Mouse (Mus musculus) hindbrain, embryonic 16.5 days (tissue): Measurements from ENCODE around the gene Cyp26c1. TPM values are rescaled to one million over a fixed set of nuclear protein-coding genes. Genes with fewer than 3 reads are reported as not detected.

Experiments used
- ATAC-seq: fragments of 200-750 bp; cut with Nextera tagmentation; 2 replicates; pipeline ENCODE4 v1.8.0; 2017; ENCODE audit warnings: moderate TSS enrichment, moderate library complexity
- H3K27ac ChIP-seq: fragments of 300-500 bp; sonication (generic); 2 replicates; pipeline ENCODE4 v1.5.1; 2014; ENCODE audit warnings: low read depth, mild to moderate bottlenecking, control low read depth, low read length, moderate library complexity
- H3K27me3 ChIP-seq: fragments of 300-500 bp; sonication (generic); replicated peaks from 2 replicates; pipeline ENCODE4 v1.6.1; 2014; ENCODE audit warnings: low read length; ENCODE audit not compliant: control insufficient read depth, insufficient read depth
- H3K36me3 ChIP-seq: fragments of 300-500 bp; sonication (generic); 2 replicates; pipeline ENCODE4 v1.6.1; 2014; ENCODE audit warnings: mild to moderate bottlenecking, low read length, moderate library complexity, mixed read lengths; ENCODE audit not compliant: control insufficient read depth, insufficient read depth
- H3K4me1 ChIP-seq: fragments of 300-500 bp; sonication (generic); 2 replicates; pipeline ENCODE4 v1.6.1; 2014; ENCODE audit warnings: low read depth, low read length; ENCODE audit not compliant: control insufficient read depth, insufficient read depth
- H3K4me2 ChIP-seq: fragments of 300-500 bp; sonication (generic); 2 replicates; pipeline ENCODE4 v1.6.1; 2014; ENCODE audit warnings: mild to moderate bottlenecking, low read length, control low read depth, moderate library complexity
- H3K4me3 ChIP-seq: fragments of 300-500 bp; sonication (generic); 2 replicates; pipeline ENCODE4 v1.5.1; 2014; ENCODE audit warnings: mild to moderate bottlenecking, low read length, control low read depth, moderate library complexity
- H3K9ac ChIP-seq: fragments of 300-500 bp; sonication (generic); 2 replicates; pipeline ENCODE4 v1.6.1; 2014; ENCODE audit warnings: low read depth, mild to moderate bottlenecking, control low read depth, low read length, moderate library complexity
- H3K9me3 ChIP-seq: fragments of 300-500 bp; sonication (generic); 2 replicates; pipeline ENCODE4 v1.6.1; 2014; ENCODE audit warnings: mild to moderate bottlenecking, low read length, moderate library complexity; ENCODE audit not compliant: control insufficient read depth
- WGBS: fragments of 180-500 bp; shearing (Covaris S2); extraction: QIAGEN DNeasy Blood & Tissue Kit; methylation state at CpG from one replicate; pipeline ENCODE4 v1.1.7; 2014; 5-methylcytosine and 5-hydroxymethylcytosine counted together
- polyA plus RNA-seq: library from polyadenylated mRNA; unstranded; fragments of >200 nt; fragmentation: Nextera tagmentation; extraction: Ambion mirVana; gene quantifications from 2 replicates; pipeline ENCODE4 v1.2.1, GENCODE M21; 2015

The Cyp26c1 gene
- polyA plus RNA-seq, 1 experiment from 2014 or later = not detected

GRCm38 (mm10) chr19:37714681-37715080 is 29.3 kb downstream of the Cyp26c1 start:
- H3K4me1 ChIP-seq = no peaks in the 10 kb centered on the region
- no peak overlapping the region for H3K4me2 ChIP-seq
- no peak for ATAC-seq
- H3K9ac ChIP-seq = no peak overlapping the region
- H3K4me3 ChIP-seq = no peak overlapping the region
- no peak overlapping the region for H3K27ac ChIP-seq
- no peaks in the 10 kb centered on the region for H3K27me3 ChIP-seq
- 78% methylated on average over 10 of the region's 10 CpGs for WGBS
- no peaks in the 10 kb centered on the region for H3K36me3 ChIP-seq
- H3K9me3 ChIP-seq = no peaks in the 10 kb centered on the region; the same call in 1 of the 2 replicates

- Histone ChIP-seq H3K4me2 (no peak overlapping the region), H3K4me3 (no peak overlapping the region), H3K27me3 (no peaks in the 10 kb centered on the region), H3K27ac (no peak overlapping the region), H3K9ac (no peak overlapping the region), H3K9me3 (no peaks in the 10 kb centered on the region), H3K36me3 (no peaks in the 10 kb centered on the region), H3K4me1 (no peaks in the 10 kb centered on the region)
- 92% methylated on average over 1 of the region's 1 CpGs for WGBS
- ATAC-seq = no peak
Measured at GRCm38 (mm10) chr19:37715980-37716379, 30.6 kb downstream of the Cyp26c1 start.

GRCm38 (mm10) chr19:37716524-37717175 is 31.3 kb downstream of the Cyp26c1 start:
- H3K36me3 ChIP-seq = no peaks in the 10 kb centered on the region
- no peak overlapping the region for H3K27ac ChIP-seq
- no peak overlapping the region for H3K4me2 ChIP-seq
- ATAC-seq = no peak
- no peak overlapping the region for H3K9ac ChIP-seq
- H3K4me3 ChIP-seq = no peak overlapping the region
- H3K4me1 ChIP-seq = no peaks in the 10 kb centered on the region
- no peaks in the 10 kb centered on the region for H3K9me3 ChIP-seq
- no peaks in the 10 kb centered on the region for H3K27me3 ChIP-seq
- 90% methylated on average over 12 of the region's 12 CpGs for WGBS

- Histone ChIP-seq H3K9ac (no peak overlapping the region), H3K36me3 (no peaks in the 10 kb centered on the region), H3K27me3 (no peaks in the 10 kb centered on the region), H3K9me3 (no peaks in the 10 kb centered on the region), H3K27ac (no peak overlapping the region), H3K4me3 (no peak overlapping the region), H3K4me2 (no peak overlapping the region), H3K4me1 (no peaks in the 10 kb centered on the region)
- 46% methylated on average over 1 of the region's 1 CpGs for WGBS
- ATAC-seq = no peak
Measured at GRCm38 (mm10) chr19:37719166-37719565, 33.8 kb downstream of the Cyp26c1 start.

- Histone ChIP-seq H3K36me3 (no peaks in the 10 kb centered on the region), H3K9me3 (no peaks in the 10 kb centered on the region), H3K27me3 (no peaks in the 10 kb centered on the region), H3K27ac (no peak overlapping the region), H3K4me2 (no peak overlapping the region), H3K9ac (no peak overlapping the region), H3K4me1 (no peaks in the 10 kb centered on the region), H3K4me3 (no peak overlapping the region)
- 98% methylated on average over 5 of the region's 5 CpGs for WGBS
- ATAC-seq = no peak
Measured at GRCm38 (mm10) chr19:37724591-37724990, 39.2 kb downstream of the Cyp26c1 start.

GRCm38 (mm10) chr19:37726585-37726984 is 41.2 kb downstream of the Cyp26c1 start:
- Histone ChIP-seq H3K36me3 (no peaks in the 10 kb centered on the region), H3K4me2 (no peak overlapping the region), H3K9me3 (no peaks in the 10 kb centered on the region), H3K4me3 (no peak overlapping the region), H3K4me1 (no peaks in the 10 kb centered on the region), H3K27ac (no peak overlapping the region), H3K9ac (no peak overlapping the region), H3K27me3 (no peaks in the 10 kb centered on the region)
- WGBS = 87% methylated on average over 7 of the region's 7 CpGs
- no peak for ATAC-seq

GRCm38 (mm10) chr19:37727366-37727765 is 42.0 kb downstream of the Cyp26c1 start:
- 91% methylated on average over 2 of the region's 2 CpGs for WGBS
- H3K27ac ChIP-seq = no peak overlapping the region
- no peak overlapping the region for H3K4me2 ChIP-seq
- H3K9me3 ChIP-seq = no peaks in the 10 kb centered on the region
- no peak for ATAC-seq
- H3K9ac ChIP-seq = no peak overlapping the region
- H3K27me3 ChIP-seq = no peaks in the 10 kb centered on the region
- no peak overlapping the region for H3K4me3 ChIP-seq
- H3K36me3 ChIP-seq = no peaks in the 10 kb centered on the region
- no peaks in the 10 kb centered on the region for H3K4me1 ChIP-seq

- ATAC-seq = no peak
- Histone ChIP-seq H3K36me3 (no peaks in the 10 kb centered on the region), H3K9ac (no peak overlapping the region), H3K4me1 (no peaks in the 10 kb centered on the region), H3K4me2 (no peak overlapping the region), H3K27me3 (no peaks in the 10 kb centered on the region), H3K9me3 (no peaks in the 10 kb centered on the region), H3K4me3 (no peak overlapping the region), H3K27ac (no peak overlapping the region)
- 91% methylated on average over 8 of the region's 8 CpGs for WGBS
Measured at GRCm38 (mm10) chr19:37735426-37735825, 50.0 kb downstream of the Cyp26c1 start.

- Histone ChIP-seq H3K36me3 (no peaks in the 10 kb centered on the region), H3K9me3 (no peaks in the 10 kb centered on the region), H3K27ac (no peak overlapping the region), H3K4me2 (no peak overlapping the region), H3K9ac (no peak overlapping the region), H3K27me3 (no peaks in the 10 kb centered on the region), H3K4me3 (no peak overlapping the region), H3K4me1 (no peaks in the 10 kb centered on the region)
- no peak for ATAC-seq
- WGBS = 91% methylated on average over 3 of the region's 3 CpGs
Measured at GRCm38 (mm10) chr19:37738575-37738974, 53.2 kb downstream of the Cyp26c1 start.

GRCm38 (mm10) chr19:37740043-37740442 is 54.7 kb downstream of the Cyp26c1 start:
- Histone ChIP-seq H3K4me3 (no peak overlapping the region), H3K4me1 (no peaks in the 10 kb centered on the region), H3K4me2 (no peak overlapping the region), H3K9me3 (no peaks in the 10 kb centered on the region), H3K27me3 (no peaks in the 10 kb centered on the region), H3K27ac (no peak overlapping the region), H3K9ac (no peak overlapping the region), H3K36me3 (no peaks in the 10 kb centered on the region)
- 71% methylated on average over 7 of the region's 7 CpGs for WGBS
- no peak for ATAC-seq
